Mouse (Mus musculus) embryo, embryonic 9.5 days (tissue): ENCODE measurements around the gene U2surp.

ENCODE experiments used
- DNase-seq: peaks from one replicate; pipeline ENCODE4 v3.0.0-alpha.2; 2017; ENCODE audit errors: extremely low spot score

The U2surp gene

GRCm38 (mm10) chr9:95511472-95512330, at the start of gene U2surp:
TSS of gene U2surp (minus strand) at chr9:95511996.
- peak; percentile 93 for DNase-seq

GRCm38 (mm10) chr9:95559936-95560735, 48.3 kb upstream of the U2surp start:
- DNase-seq = peak; percentile 67

GRCm38 (mm10) chr9:95559059-95559935, 47.5 kb upstream of the U2surp start, which contains the start of gene Paqr9:
TSS of gene Paqr9 (plus strand) at chr9:95559657.
- DNase-seq = peak; percentile 56

GRCm38 (mm10) chr9:95558726-95559058, 46.9 kb upstream of the U2surp start:
- DNase-seq = no peak

- DNase-seq = no peak
Observed at GRCm38 (mm10) chr9:95557722-95558121, 45.9 kb upstream of the U2surp start.

GRCm38 (mm10) chr9:95556067-95556512, 44.3 kb upstream of the U2surp start:
- no peak for DNase-seq

- DNase-seq = no peak
Observed at GRCm38 (mm10) chr9:95555233-95555740, 43.5 kb upstream of the U2surp start.

GRCm38 (mm10) chr9:95554231-95555221, 42.7 kb upstream of the U2surp start:
- no peak for DNase-seq

- DNase-seq = no peak
Observed at GRCm38 (mm10) chr9:95552175-95552705, 40.4 kb upstream of the U2surp start.

GRCm38 (mm10) chr9:95550856-95551774, 39.3 kb upstream of the U2surp start:
- DNase-seq = no peak

- DNase-seq = no peak
Observed at GRCm38 (mm10) chr9:95549626-95550411, 38.0 kb upstream of the U2surp start.

GRCm38 (mm10) chr9:95546679-95547078, 34.9 kb upstream of the U2surp start:
- DNase-seq = no peak

GRCm38 (mm10) chr9:95544598-95544997, 32.8 kb upstream of the U2surp start:
- DNase-seq = no peak

GRCm38 (mm10) chr9:95542475-95542874, 30.7 kb upstream of the U2surp start:
- DNase-seq = no peak

- DNase-seq = no peak
Observed at GRCm38 (mm10) chr9:95541650-95542432, 30.0 kb upstream of the U2surp start.

GRCm38 (mm10) chr9:95541208-95541607, 29.4 kb upstream of the U2surp start:
- DNase-seq = no peak

- DNase-seq = peak; percentile 39
Observed at GRCm38 (mm10) chr9:95540487-95540886, 28.7 kb upstream of the U2surp start.
